Mouse (Mus musculus): ENCODE measurements at regions not wholly inside any gene's neighbourhood (a gene's known extent, or its start where the extent isn't known, plus 50 kb on each side); places are given as distances from the start of the nearest gene placed in this dataset.

- TF ChIP-seq POLR2A (IDR thresholded peaks at IDR 0.05; ENCODE audit: borderline replicate concordance, insufficient read depth, low read length) (no peak), CTCF (IDR thresholded peaks at IDR 0.05; ENCODE audit: borderline replicate concordance, insufficient read depth, low read depth, low read length) (no peak)
Observed at GRCm38 (mm10) chr3:149045343-149045742, 55.0 kb upstream of the Adgrl2 start.
